Mouse (Mus musculus): ENCODE results near the gene Marc2. TPM values are rescaled to one million over a fixed set of nuclear protein-coding genes. Genes with fewer than 3 reads are reported as not detected.

Gene Marc2
- polyA plus RNA-seq, 1 experiment from 2014 or later, result 279 TPM

GRCm38 (mm10) chr1:184809578-184810001, 36.7 kb downstream of the Marc2 start:
- H3K4me2 ChIP-seq (ENCODE audit: low read length), result no peak overlapping the region
- H3K9me3 ChIP-seq (ENCODE audit: control insufficient read depth, low read length), result no peaks in the 10 kb centered on the region
- peaks cover 15% of the 10 kb centered on the region for H3K27me3 ChIP-seq (replicated peaks; ENCODE audit: control insufficient read depth, insufficient read depth, low read length)
- 60% methylated on average over 6 of the region's 6 CpGs for WGBS
- H3K9ac ChIP-seq (ENCODE audit: low read length), result no peak overlapping the region
- no peak overlapping the region for H3K27ac ChIP-seq (ENCODE audit: low read depth)
- peaks cover 14% of the 10 kb centered on the region for H3K36me3 ChIP-seq (ENCODE audit: control insufficient read depth, insufficient read depth, low read length)
- no peak for DNase-seq (ENCODE audit: low spot score)
- no peak for ATAC-seq (replicated peaks; ENCODE audit: low FRiP score, low TSS enrichment, low read depth)
- H3K4me1 ChIP-seq (replicated peaks; ENCODE audit: control insufficient read depth, insufficient read depth, low read length), result peaks cover 9% of the 10 kb centered on the region
- no peak overlapping the region for H3K4me3 ChIP-seq (ENCODE audit: low read depth, low read length)

- H3K4me2 ChIP-seq (ENCODE audit: low read length), result no peak overlapping the region
- no peak overlapping the region for H3K27ac ChIP-seq (ENCODE audit: low read depth)
- H3K27me3 ChIP-seq (replicated peaks; ENCODE audit: control insufficient read depth, insufficient read depth, low read length), result peaks cover 15% of the 10 kb centered on the region
- ATAC-seq (replicated peaks; ENCODE audit: low FRiP score, low TSS enrichment, low read depth) (no peak), DNase-seq (ENCODE audit: low spot score) (no peak)
- H3K9ac ChIP-seq (ENCODE audit: low read length), result no peak overlapping the region
- H3K4me3 ChIP-seq (ENCODE audit: low read depth, low read length), result no peak overlapping the region
- no peaks in the 10 kb centered on the region for H3K9me3 ChIP-seq (ENCODE audit: control insufficient read depth, low read length)
- H3K4me1 ChIP-seq (replicated peaks; ENCODE audit: control insufficient read depth, insufficient read depth, low read length), result peaks cover 9% of the 10 kb centered on the region
- H3K36me3 ChIP-seq (ENCODE audit: control insufficient read depth, insufficient read depth, low read length), result peaks cover 14% of the 10 kb centered on the region
- 88% methylated on average over 17 of the region's 17 CpGs for WGBS
Measured at GRCm38 (mm10) chr1:184808418-184809012, 37.7 kb downstream of the Marc2 start.

- no peaks in the 10 kb centered on the region for H3K9me3 ChIP-seq (ENCODE audit: control insufficient read depth, low read length)
- H3K27me3 ChIP-seq (replicated peaks; ENCODE audit: control insufficient read depth, insufficient read depth, low read length), result peaks cover 15% of the 10 kb centered on the region
- H3K9ac ChIP-seq (ENCODE audit: low read length), result no peak overlapping the region
- peaks cover 9% of the 10 kb centered on the region for H3K4me1 ChIP-seq (replicated peaks; ENCODE audit: control insufficient read depth, insufficient read depth, low read length)
- no peak overlapping the region for H3K4me3 ChIP-seq (ENCODE audit: low read depth, low read length)
- H3K4me2 ChIP-seq (ENCODE audit: low read length), result no peak overlapping the region
- WGBS, result 48% methylated on average over 15 of the region's 15 CpGs
- H3K27ac ChIP-seq (ENCODE audit: low read depth), result no peak overlapping the region
- DNase-seq (ENCODE audit: low spot score), result no peak
- H3K36me3 ChIP-seq (ENCODE audit: control insufficient read depth, insufficient read depth, low read length), result peaks cover 7% of the 10 kb centered on the region
- no peak for ATAC-seq (replicated peaks; ENCODE audit: low FRiP score, low TSS enrichment, low read depth)
Measured at GRCm38 (mm10) chr1:184807627-184808417, 38.4 kb downstream of the Marc2 start.

- ATAC-seq (replicated peaks; ENCODE audit: low FRiP score, low TSS enrichment, low read depth), result no peak
- Histone ChIP-seq H3K36me3 (ENCODE audit: control insufficient read depth, insufficient read depth, low read length) (peaks cover under 1% of the 10 kb centered on the region; the same call in 1 of the 2 replicates), H3K9me3 (ENCODE audit: control insufficient read depth, low read length) (no peaks in the 10 kb centered on the region), H3K4me3 (ENCODE audit: low read depth, low read length) (no peak overlapping the region), H3K4me2 (ENCODE audit: low read length) (no peak overlapping the region), H3K9ac (ENCODE audit: low read length) (no peak overlapping the region), H3K27ac (ENCODE audit: low read depth) (no peak overlapping the region), H3K27me3 (replicated peaks; ENCODE audit: control insufficient read depth, insufficient read depth, low read length) (peaks cover 15% of the 10 kb centered on the region), H3K4me1 (replicated peaks; ENCODE audit: control insufficient read depth, insufficient read depth, low read length) (peaks cover 9% of the 10 kb centered on the region)
- 74% methylated on average over 7 of the region's 7 CpGs for WGBS
- no peak for DNase-seq (ENCODE audit: low spot score)
Measured at GRCm38 (mm10) chr1:184807123-184807522, 39.1 kb downstream of the Marc2 start.

- H3K27me3 ChIP-seq (replicated peaks; ENCODE audit: control insufficient read depth, insufficient read depth, low read length), result peaks cover 14% of the 10 kb centered on the region
- no peaks in the 10 kb centered on the region for H3K9me3 ChIP-seq (ENCODE audit: control insufficient read depth, low read length)
- H3K9ac ChIP-seq (ENCODE audit: low read length), result no peak overlapping the region
- H3K27ac ChIP-seq (ENCODE audit: low read depth), result no peak overlapping the region
- ATAC-seq (replicated peaks; ENCODE audit: low FRiP score, low TSS enrichment, low read depth) (no peak), DNase-seq (ENCODE audit: low spot score) (no peak)
- H3K36me3 ChIP-seq (ENCODE audit: control insufficient read depth, insufficient read depth, low read length), result no peaks in the 10 kb centered on the region
- H3K4me2 ChIP-seq (ENCODE audit: low read length), result no peak overlapping the region
- WGBS, result 91% methylated on average over 4 of the region's 4 CpGs
- peaks cover 5% of the 10 kb centered on the region for H3K4me1 ChIP-seq (replicated peaks; ENCODE audit: control insufficient read depth, insufficient read depth, low read length)
- H3K4me3 ChIP-seq (ENCODE audit: low read depth, low read length), result no peak overlapping the region
Measured at GRCm38 (mm10) chr1:184805749-184806148, 40.5 kb downstream of the Marc2 start.

- no peak overlapping the region for H3K4me3 ChIP-seq (ENCODE audit: low read depth, low read length)
- peaks cover 3% of the 10 kb centered on the region; the same call in 1 of the 2 replicates for H3K9me3 ChIP-seq (ENCODE audit: control insufficient read depth, low read length)
- DNase-seq (ENCODE audit: low spot score) (peak; percentile 81), ATAC-seq (replicated peaks; ENCODE audit: low FRiP score, low TSS enrichment, low read depth) (peak; percentile 85)
- no peaks in the 10 kb centered on the region for H3K27me3 ChIP-seq (replicated peaks; ENCODE audit: control insufficient read depth, insufficient read depth, low read length)
- H3K27ac ChIP-seq (ENCODE audit: low read depth), result no peak overlapping the region
- peak overlapping the region; percentile 31; the same call in 1 of the 2 replicates for H3K4me2 ChIP-seq (ENCODE audit: low read length)
- 9% methylated on average over 27 of the region's 27 CpGs for WGBS
- no peaks in the 10 kb centered on the region for H3K36me3 ChIP-seq (ENCODE audit: control insufficient read depth, insufficient read depth, low read length)
- peak overlapping the region; percentile 16; the same call in 1 of the 2 replicates for H3K9ac ChIP-seq (ENCODE audit: low read length)
- H3K4me1 ChIP-seq (replicated peaks; ENCODE audit: control insufficient read depth, insufficient read depth, low read length), result peaks cover 8% of the 10 kb centered on the region; the same call in 1 of the 2 replicates
Measured at GRCm38 (mm10) chr1:184793163-184793876, 52.9 kb downstream of the Marc2 start.

- Histone ChIP-seq H3K4me1 (replicated peaks; ENCODE audit: control insufficient read depth, insufficient read depth, low read length) (peaks cover 8% of the 10 kb centered on the region; the same call in 1 of the 2 replicates), H3K9ac (ENCODE audit: low read length) (no peak overlapping the region), H3K4me3 (ENCODE audit: low read depth, low read length) (no peak overlapping the region), H3K4me2 (ENCODE audit: low read length) (no peak overlapping the region), H3K27me3 (replicated peaks; ENCODE audit: control insufficient read depth, insufficient read depth, low read length) (no peaks in the 10 kb centered on the region), H3K27ac (ENCODE audit: low read depth) (no peak overlapping the region), H3K9me3 (ENCODE audit: control insufficient read depth, low read length) (no peaks in the 10 kb centered on the region), H3K36me3 (ENCODE audit: control insufficient read depth, insufficient read depth, low read length) (no peaks in the 10 kb centered on the region)
- 16% methylated on average over 2 of the region's 2 CpGs for WGBS
- no peak for DNase-seq (ENCODE audit: low spot score)
- no peak for ATAC-seq (replicated peaks; ENCODE audit: low FRiP score, low TSS enrichment, low read depth)
Measured at GRCm38 (mm10) chr1:184791109-184791508, 55.1 kb downstream of the Marc2 start.

- 67% methylated on average over 13 of the region's 13 CpGs for WGBS
- no peak overlapping the region for H3K4me2 ChIP-seq (ENCODE audit: low read length)
- DNase-seq (ENCODE audit: low spot score) (no peak), ATAC-seq (replicated peaks; ENCODE audit: low FRiP score, low TSS enrichment, low read depth) (no peak)
- no peaks in the 10 kb centered on the region for H3K27me3 ChIP-seq (replicated peaks; ENCODE audit: control insufficient read depth, insufficient read depth, low read length)
- peaks cover 15% of the 10 kb centered on the region for H3K4me1 ChIP-seq (replicated peaks; ENCODE audit: control insufficient read depth, insufficient read depth, low read length)
- H3K4me3 ChIP-seq (ENCODE audit: low read depth, low read length), result no peak overlapping the region
- H3K9ac ChIP-seq (ENCODE audit: low read length), result no peak overlapping the region
- H3K27ac ChIP-seq (ENCODE audit: low read depth), result no peak overlapping the region
- no peaks in the 10 kb centered on the region for H3K9me3 ChIP-seq (ENCODE audit: control insufficient read depth, low read length)
- no peaks in the 10 kb centered on the region for H3K36me3 ChIP-seq (ENCODE audit: control insufficient read depth, insufficient read depth, low read length)
Measured at GRCm38 (mm10) chr1:184786376-184787151, 59.7 kb downstream of the Marc2 start.
